Mouse (Mus musculus) heart, embryonic 10.5 days (tissue): ENCODE results near the gene Gm5483. TPM values are rescaled to one million over a fixed set of nuclear protein-coding genes. Genes with fewer than 3 reads are reported as not detected.

Experiments used
- polyA plus RNA-seq: library from polyadenylated mRNA; unstranded; fragments of >200 nt; fragmentation: Nextera tagmentation; extraction: Ambion mirVana; gene quantifications from 2 replicates; pipeline ENCODE4 v1.2.1, GENCODE M21; 2016

Gm5483 gene
- polyA plus RNA-seq, 1 experiment from 2014 or later: not detected

Other genes starting within 250 kb of the Gm5483 start
- 1.9 and 4.2 TPM in 2 replicates for gene Parp9, start 245.7 kb upstream of the Gm5483 start, polyA plus RNA-seq
- 2.0 and 2.9 TPM in 2 replicates for gene Dtx3l, start 245.1 kb upstream of the Gm5483 start, polyA plus RNA-seq
- gene Kpna1, start 205.5 kb upstream of the Gm5483 start, polyA plus RNA-seq: 51.8 and 60.5 TPM in 2 replicates
- 5.4 and 5.9 TPM in 2 replicates for gene Wdr5b, start 143.0 kb upstream of the Gm5483 start, polyA plus RNA-seq
- 619 and 675 TPM in 2 replicates for gene Fam162a, start 112.6 kb upstream of the Gm5483 start, polyA plus RNA-seq
- 101 and 102 TPM in 2 replicates for gene Ccdc58, start 112.5 kb upstream of the Gm5483 start, polyA plus RNA-seq
- not detected in 2 replicates for gene Csta1, start 53.0 kb upstream of the Gm5483 start, polyA plus RNA-seq
- not detected in 2 replicates for gene Stfa2l1, start 27.4 kb upstream of the Gm5483 start, polyA plus RNA-seq
- not detected in 2 replicates for gene Gm5416, start 26.2 kb downstream of the Gm5483 start, polyA plus RNA-seq
- gene 2010005H15Rik, start 37.3 kb downstream of the Gm5483 start, polyA plus RNA-seq: not detected in 2 replicates
- gene Stfa1, start 92.7 kb downstream of the Gm5483 start, polyA plus RNA-seq: 0.25 TPM in 1 of 2 replicates, not detected in the other
- not detected in 2 replicates for gene BC117090, start 150.1 kb downstream of the Gm5483 start, polyA plus RNA-seq
- 0.23 and 0.60 TPM in 2 replicates for gene BC100530, start 183.5 kb downstream of the Gm5483 start, polyA plus RNA-seq
- gene Stfa2, start 224.2 kb downstream of the Gm5483 start, polyA plus RNA-seq: not detected in 2 replicates